Mouse (Mus musculus): ENCODE measurements around the gene Map2k2. TPM values are rescaled to one million over a fixed set of nuclear protein-coding genes. Genes with fewer than 3 reads are reported as not detected.

The Map2k2 gene
- polyA plus RNA-seq, 1 experiment from 2014 or later: 118 TPM

DNA sequence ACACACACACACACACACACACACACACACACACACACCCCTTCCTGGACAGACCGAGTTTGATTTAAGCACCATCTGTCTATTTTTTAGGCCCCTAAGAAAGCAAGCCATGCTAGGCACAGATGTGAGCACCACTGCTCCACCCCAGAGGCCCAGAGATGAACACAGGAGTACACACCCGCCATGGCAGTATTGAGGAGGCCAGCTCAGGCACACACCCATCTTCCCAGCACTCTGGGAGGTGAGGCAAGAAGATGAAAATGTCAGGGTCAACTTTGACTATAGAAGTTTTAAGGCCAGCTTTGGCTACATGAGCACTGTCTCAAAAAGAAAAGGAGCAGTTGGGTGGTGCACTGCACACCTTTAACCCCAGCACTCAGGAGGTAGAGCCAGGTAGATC lies 17.2 kb downstream of the Map2k2 start:
- H3K4me3 ChIP-seq (ENCODE audit: low read depth, low read length): no peak overlapping the region

DNA sequence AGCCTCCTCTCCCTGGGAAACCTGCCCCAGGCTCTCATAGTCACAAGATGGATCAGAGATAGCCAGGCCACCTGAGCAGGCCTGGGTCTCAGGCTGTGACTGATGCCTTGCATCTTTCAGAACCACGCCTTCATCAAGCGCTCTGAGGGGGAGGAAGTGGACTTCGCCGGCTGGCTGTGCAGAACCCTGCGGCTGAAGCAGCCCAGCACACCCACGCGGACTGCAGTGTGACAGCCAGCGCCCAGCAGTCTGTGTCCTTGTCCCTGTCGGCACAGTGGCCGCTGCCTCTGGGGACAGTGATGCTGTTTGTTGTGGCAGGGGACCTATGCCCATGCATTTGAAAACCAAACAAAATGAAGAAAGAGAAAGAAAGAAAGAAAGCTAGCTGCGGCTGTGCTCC lies 17.8 kb downstream of the Map2k2 start:
- WGBS: 76% methylated on average over 11 of the region's 11 CpGs
- no peak for ATAC-seq
- no peak for DNase-seq (ENCODE audit: low spot score)
- H3K4me1 ChIP-seq (ENCODE audit: insufficient read depth, low read depth, low read length): peaks cover 8% of the 10 kb centered on the region; the same call in 1 of the 2 replicates
- no peak overlapping the region for H3K27ac ChIP-seq (ENCODE audit: low read length)
- TF ChIP-seq CTCF (IDR thresholded peaks at IDR 0.05): no peak
- no peak overlapping the region for H3K4me3 ChIP-seq (ENCODE audit: low read depth, low read length)
- H3K9ac ChIP-seq (replicated peaks; ENCODE audit: low read depth): no peak overlapping the region
- H3K4me2 ChIP-seq (replicated peaks; ENCODE audit: low read depth, low read length): no peak overlapping the region
- no peaks in the 10 kb centered on the region for H3K27me3 ChIP-seq (replicated peaks; ENCODE audit: insufficient read depth, low read length)
- H3K36me3 ChIP-seq (ENCODE audit: insufficient read depth, low read length): peaks cover 27% of the 10 kb centered on the region
- H3K9me3 ChIP-seq (ENCODE audit: low read length): no peaks in the 10 kb centered on the region

More for the DNA sequence above, 17.2 kb downstream of the Map2k2 start:
- Histone ChIP-seq H3K9me3 (ENCODE audit: low read length) (no peaks in the 10 kb centered on the region), H3K9ac (replicated peaks; ENCODE audit: low read depth) (no peak overlapping the region), H3K27ac (ENCODE audit: low read length) (no peak overlapping the region), H3K4me1 (ENCODE audit: insufficient read depth, low read depth, low read length) (peaks cover 6% of the 10 kb centered on the region; the same call in 1 of the 2 replicates), H3K36me3 (ENCODE audit: insufficient read depth, low read length) (peaks cover 30% of the 10 kb centered on the region), H3K4me2 (replicated peaks; ENCODE audit: low read depth, low read length) (no peak overlapping the region), H3K27me3 (replicated peaks; ENCODE audit: insufficient read depth, low read length) (no peaks in the 10 kb centered on the region)
- 70% methylated on average over 2 of the region's 2 CpGs for WGBS
- DNase-seq (ENCODE audit: low spot score) (no peak), ATAC-seq (no peak)
- no peak for TF ChIP-seq CTCF (IDR thresholded peaks at IDR 0.05)
- no peak for TF ChIP-seq EP300 (IDR thresholded peaks at IDR 0.05)

DNA sequence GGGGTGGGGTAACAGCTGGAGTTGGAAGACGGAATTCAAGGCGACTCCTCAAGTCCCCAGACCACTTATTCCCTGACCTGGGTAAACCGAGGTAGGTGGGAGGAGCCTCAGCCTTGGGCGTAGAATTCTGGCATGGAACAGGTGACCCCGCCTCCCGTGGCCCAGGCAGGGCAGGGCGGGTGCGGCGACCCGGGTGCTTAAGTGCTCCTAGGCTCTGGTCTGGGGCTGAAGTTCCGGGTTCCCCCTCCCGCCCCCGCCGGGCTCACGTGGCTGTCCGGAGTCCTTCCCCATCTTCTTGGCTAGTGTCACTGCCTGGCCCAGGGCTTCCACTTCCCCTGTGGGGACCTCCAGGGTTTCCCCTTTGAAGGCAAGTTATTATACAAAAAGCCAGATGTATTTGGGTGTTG lies 28.5 kb downstream of the Map2k2 start:
- TF ChIP-seq CTCF (IDR thresholded peaks at IDR 0.05) (no peak), EP300 (IDR thresholded peaks at IDR 0.05) (no peak)
- Histone ChIP-seq H3K9ac (replicated peaks; ENCODE audit: low read depth) (no peak overlapping the region; the same call in 1 of the 2 replicates), H3K4me1 (ENCODE audit: insufficient read depth, low read depth, low read length) (peaks cover 18% of the 10 kb centered on the region), H3K4me3 (ENCODE audit: low read depth, low read length) (peak overlapping the region; percentile 19; the same call in 1 of the 2 replicates), H3K36me3 (ENCODE audit: insufficient read depth, low read length) (no peaks in the 10 kb centered on the region), H3K27ac (ENCODE audit: low read length) (peak overlapping the region; percentile 73), H3K9me3 (ENCODE audit: low read length) (no peaks in the 10 kb centered on the region), H3K27me3 (replicated peaks; ENCODE audit: insufficient read depth, low read length) (no peaks in the 10 kb centered on the region), H3K4me2 (replicated peaks; ENCODE audit: low read depth, low read length) (peak overlapping the region; percentile 90)
- peak; percentile 74 for DNase-seq (ENCODE audit: low spot score)
- no peak for ATAC-seq
- 2% methylated on average over 16 of the region's 16 CpGs for WGBS

DNA sequence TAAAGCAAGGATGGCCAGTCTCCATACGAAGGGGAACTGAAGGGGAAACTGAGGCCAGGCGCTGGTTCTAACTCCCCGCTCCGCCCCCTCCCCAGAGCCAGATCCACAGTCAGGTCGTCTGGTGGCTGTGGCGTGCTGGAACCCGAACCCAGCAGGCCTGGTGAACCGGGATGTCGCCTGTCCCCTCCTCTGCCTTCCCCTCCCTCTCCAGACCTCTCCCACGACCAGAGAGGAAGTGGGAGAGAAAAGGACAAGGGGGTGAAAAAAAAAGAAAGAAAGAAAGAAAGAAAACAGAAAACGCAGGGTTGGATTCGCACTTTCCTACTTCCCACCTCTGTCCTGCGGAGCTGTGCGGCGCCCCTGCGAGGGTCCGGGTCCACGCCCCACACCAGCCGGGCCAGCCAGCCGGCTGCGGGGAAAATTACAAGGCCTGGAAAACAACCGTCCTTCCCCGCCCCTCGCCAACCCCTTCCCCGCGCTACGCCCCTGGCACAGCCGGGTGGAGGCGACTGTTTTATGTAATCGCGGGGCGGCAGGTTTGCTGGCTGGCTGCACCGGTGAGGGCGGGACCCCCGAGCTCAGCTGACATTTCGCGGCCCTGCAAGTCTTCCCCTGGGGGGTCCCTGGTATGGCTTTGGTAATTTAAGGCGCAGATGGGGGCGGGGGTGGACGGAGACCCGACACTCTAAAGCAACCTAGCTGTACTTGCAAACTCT lies 29.4 kb downstream of the Map2k2 start, which contains the start of gene Zbtb7a:
TSS of gene Zbtb7a (plus strand) at position 255 of the 716 bp plus-strand sequence.
- Histone ChIP-seq H3K27ac (ENCODE audit: low read length) (peak within 1 kb of the TSS; percentile 96), H3K9ac (replicated peaks; ENCODE audit: low read depth) (peak within 1 kb of the TSS; percentile 93), H3K4me1 (ENCODE audit: insufficient read depth, low read depth, low read length) (peaks cover 26% of the 10 kb centered on the region), H3K4me3 (ENCODE audit: low read depth, low read length) (peak within 1 kb of the TSS; percentile 98), H3K4me2 (replicated peaks; ENCODE audit: low read depth, low read length) (peak within 1 kb of the TSS; percentile 90), H3K9me3 (ENCODE audit: low read length) (no peaks in the 10 kb centered on the region), H3K27me3 (replicated peaks; ENCODE audit: insufficient read depth, low read length) (no peaks in the 10 kb centered on the region), H3K36me3 (ENCODE audit: insufficient read depth, low read length) (no peaks in the 10 kb centered on the region)
- ATAC-seq (no peak), DNase-seq (ENCODE audit: low spot score) (peak; percentile 36)
- 4% methylated on average over 40 of the region's 41 CpGs for WGBS
- no peak for TF ChIP-seq EP300 (IDR thresholded peaks at IDR 0.05)
- no peak for TF ChIP-seq CTCF (IDR thresholded peaks at IDR 0.05)

GRCm38 (mm10) chr10:81135831-81136705 lies 30.4 kb downstream of the Map2k2 start:
- ATAC-seq: peak; percentile 46
- WGBS: under 1% methylated on average over 51 of the region's 86 CpGs
- no peaks in the 10 kb centered on the region for H3K9me3 ChIP-seq (ENCODE audit: low read length)
- H3K27me3 ChIP-seq (replicated peaks; ENCODE audit: insufficient read depth, low read length): no peaks in the 10 kb centered on the region
- peak overlapping the region; percentile 96 for H3K27ac ChIP-seq (ENCODE audit: low read length)
- TF ChIP-seq CTCF (IDR thresholded peaks at IDR 0.05) (peak; percentile 13; the same call in 1 of the 2 replicates), EP300 (IDR thresholded peaks at IDR 0.05) (no peak)
- H3K36me3 ChIP-seq (ENCODE audit: insufficient read depth, low read length): no peaks in the 10 kb centered on the region
- peaks cover 36% of the 10 kb centered on the region for H3K4me1 ChIP-seq (ENCODE audit: insufficient read depth, low read depth, low read length)
- peak overlapping the region; percentile 98 for H3K4me3 ChIP-seq (ENCODE audit: low read depth, low read length)
- H3K4me2 ChIP-seq (replicated peaks; ENCODE audit: low read depth, low read length): peak overlapping the region; percentile 90
- peak overlapping the region; percentile 93 for H3K9ac ChIP-seq (replicated peaks; ENCODE audit: low read depth)
- DNase-seq (ENCODE audit: low spot score): peak; percentile 95

DNA sequence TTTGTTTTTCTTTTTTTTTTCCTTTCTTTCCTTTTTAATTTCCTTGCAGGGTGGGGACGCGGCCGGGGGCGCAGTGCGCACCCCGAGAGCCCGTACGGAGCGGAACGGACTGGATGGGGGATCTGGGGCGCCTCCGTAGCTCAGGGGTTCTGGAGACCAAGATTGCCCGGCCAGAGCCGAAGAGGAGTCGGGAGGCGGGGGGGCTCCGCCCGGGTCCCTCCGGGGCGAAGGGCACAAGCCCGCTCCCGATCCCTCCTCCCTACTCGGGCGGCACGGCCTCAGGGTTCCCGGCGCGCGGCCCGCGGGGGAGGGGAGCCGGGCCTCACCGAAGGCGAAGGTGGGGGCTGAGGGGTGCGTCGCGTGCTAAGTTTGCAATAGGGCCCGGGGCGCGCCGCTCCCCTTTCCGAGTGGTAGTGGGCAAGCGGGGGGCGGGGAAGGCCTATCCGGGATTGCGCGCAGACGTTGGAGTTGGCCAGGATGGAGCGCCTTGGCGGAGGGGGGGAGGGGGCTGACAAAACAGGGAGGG lies 31.1 kb downstream of the Map2k2 start:
- TF ChIP-seq CTCF (IDR thresholded peaks at IDR 0.05) (no peak), EP300 (IDR thresholded peaks at IDR 0.05) (no peak)
- Histone ChIP-seq H3K4me2 (replicated peaks; ENCODE audit: low read depth, low read length) (peak overlapping the region; percentile 90), H3K36me3 (ENCODE audit: insufficient read depth, low read length) (no peaks in the 10 kb centered on the region), H3K27ac (ENCODE audit: low read length) (peak overlapping the region; percentile 96), H3K4me1 (ENCODE audit: insufficient read depth, low read depth, low read length) (peaks cover 43% of the 10 kb centered on the region), H3K27me3 (replicated peaks; ENCODE audit: insufficient read depth, low read length) (no peaks in the 10 kb centered on the region), H3K4me3 (ENCODE audit: low read depth, low read length) (peak overlapping the region; percentile 98), H3K9ac (replicated peaks; ENCODE audit: low read depth) (peak overlapping the region; percentile 93), H3K9me3 (ENCODE audit: low read length) (no peaks in the 10 kb centered on the region)
- WGBS: 2% methylated on average over 37 of the region's 50 CpGs
- ATAC-seq: peak; percentile 21
- DNase-seq (ENCODE audit: low spot score): peak; percentile 88
